Mouse (Mus musculus) left cerebral cortex, adult 8-10 months (tissue): Measurements from ENCODE around the gene Ppargc1a. TPM values are rescaled to one million over a fixed set of nuclear protein-coding genes. Genes with fewer than 3 reads are reported as not detected.

Experiments
- DNase-seq, 2 experiments: peaks; one replicate each; pipeline ENCODE4 v3.0.0; 2022; ENCODE audit warnings: low spot score in 2 of 2
- total RNA-seq, 4 experiments: library from RNA; stranded (reverse); gene quantifications; 2 replicates each; pipeline ENCODE4 v1.2.4; 2022

The Ppargc1a gene
- total RNA-seq, 4 experiments from 2014 or later, result 48.9 to 61.7 (median 54.2) TPM

- DNase-seq, result no peak
Measured at GRCm38 (mm10) chr5:51553251-51553650, 14.3 kb downstream of the Ppargc1a start.

DNA sequence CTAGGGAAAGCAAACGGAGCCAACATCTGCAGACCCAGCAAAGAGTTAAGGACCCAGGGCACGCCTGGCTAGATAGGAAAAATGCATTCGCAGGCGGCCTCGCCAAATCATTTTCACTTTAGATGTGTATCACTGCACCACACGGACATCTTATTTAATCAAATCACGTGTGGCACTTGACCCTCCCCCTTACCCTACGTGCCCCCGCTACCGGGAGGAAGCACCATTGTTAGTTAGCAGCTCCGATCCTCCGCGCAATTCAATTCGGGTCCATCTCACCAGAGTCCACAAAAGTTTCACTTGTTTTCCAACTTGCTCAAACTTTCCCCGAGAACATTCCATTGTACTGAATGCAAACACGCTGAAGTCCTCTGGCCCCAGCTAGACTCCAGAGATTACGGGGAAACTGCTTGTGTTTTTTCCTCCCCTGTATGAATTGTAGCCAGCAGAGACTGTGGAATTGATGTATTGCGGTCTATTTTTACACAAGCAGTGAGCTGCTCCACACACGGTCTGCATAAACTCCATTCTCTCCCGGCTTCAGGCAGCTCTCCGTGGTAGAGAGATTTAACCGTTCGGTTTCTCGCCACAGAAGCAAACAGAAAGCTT, 14.9 kb downstream of the Ppargc1a start:
- DNase-seq, result no peak

GRCm38 (mm10) chr5:51551852-51552482, 15.6 kb downstream of the Ppargc1a start:
- DNase-seq, result no peak

- no peak for DNase-seq
Measured at GRCm38 (mm10) chr5:51547442-51548035, 20.0 kb downstream of the Ppargc1a start.

DNA sequence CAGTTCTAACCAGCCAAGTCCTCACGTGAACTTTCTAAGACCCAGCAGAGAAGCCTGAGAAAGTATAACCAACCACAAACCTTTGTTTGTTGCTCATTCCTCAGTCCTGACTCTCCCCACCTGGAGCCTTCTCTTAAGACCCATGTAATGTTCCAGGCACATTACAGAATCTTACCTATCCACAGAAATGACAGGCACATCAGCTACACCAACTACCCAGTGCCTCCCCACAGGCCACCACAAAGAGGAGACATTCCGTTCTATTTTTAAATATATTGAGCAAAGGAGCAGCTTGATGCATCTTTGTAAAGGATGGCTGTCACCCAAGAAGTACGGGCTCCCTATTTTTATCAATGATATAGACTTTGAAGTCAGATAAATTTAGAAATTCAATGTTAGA, 20.7 kb downstream of the Ppargc1a start:
- no peak for DNase-seq

DNA sequence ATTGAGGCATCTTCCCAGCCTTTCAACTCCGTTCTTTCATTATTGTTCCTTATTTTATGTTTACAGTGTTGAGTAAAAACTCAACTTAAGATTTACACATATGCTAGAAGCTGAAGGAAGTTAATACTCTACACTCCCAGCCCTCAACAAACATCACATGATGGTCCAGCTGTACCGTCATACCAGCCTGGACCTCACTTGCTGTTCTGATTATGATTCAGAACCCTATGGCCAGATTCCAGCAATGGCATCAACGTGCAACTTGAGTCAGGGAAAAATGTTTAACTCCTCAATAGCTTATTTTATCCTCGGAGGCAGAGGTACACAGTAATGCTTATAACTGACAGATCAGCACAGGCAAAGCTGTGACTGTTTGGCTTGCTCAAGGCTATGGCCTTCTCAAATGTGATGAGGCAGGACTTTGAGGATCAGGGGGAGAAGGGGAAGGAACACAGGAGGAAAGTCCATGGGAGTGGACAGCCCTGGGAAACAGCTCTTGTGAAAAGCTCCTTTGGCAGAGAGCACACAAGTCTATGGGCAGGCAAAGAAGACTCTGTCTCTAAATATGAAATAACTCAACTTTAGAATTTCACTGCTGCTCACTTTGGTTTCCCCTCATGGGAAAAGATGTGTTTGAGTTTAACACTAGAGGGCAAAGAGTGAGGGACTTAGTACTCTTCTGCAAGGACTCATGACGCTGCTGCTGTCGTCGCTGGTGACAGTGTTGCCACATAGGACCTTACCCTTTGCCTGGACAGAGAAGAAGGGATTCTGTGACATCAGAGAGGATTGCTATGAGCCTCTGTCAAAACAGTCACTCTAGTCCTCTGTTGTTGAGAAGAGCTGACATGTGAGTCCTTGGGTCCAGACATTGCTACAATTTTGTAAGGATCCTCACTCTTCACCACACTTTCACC, 22.1 kb downstream of the Ppargc1a start:
- DNase-seq, result no peak

DNA sequence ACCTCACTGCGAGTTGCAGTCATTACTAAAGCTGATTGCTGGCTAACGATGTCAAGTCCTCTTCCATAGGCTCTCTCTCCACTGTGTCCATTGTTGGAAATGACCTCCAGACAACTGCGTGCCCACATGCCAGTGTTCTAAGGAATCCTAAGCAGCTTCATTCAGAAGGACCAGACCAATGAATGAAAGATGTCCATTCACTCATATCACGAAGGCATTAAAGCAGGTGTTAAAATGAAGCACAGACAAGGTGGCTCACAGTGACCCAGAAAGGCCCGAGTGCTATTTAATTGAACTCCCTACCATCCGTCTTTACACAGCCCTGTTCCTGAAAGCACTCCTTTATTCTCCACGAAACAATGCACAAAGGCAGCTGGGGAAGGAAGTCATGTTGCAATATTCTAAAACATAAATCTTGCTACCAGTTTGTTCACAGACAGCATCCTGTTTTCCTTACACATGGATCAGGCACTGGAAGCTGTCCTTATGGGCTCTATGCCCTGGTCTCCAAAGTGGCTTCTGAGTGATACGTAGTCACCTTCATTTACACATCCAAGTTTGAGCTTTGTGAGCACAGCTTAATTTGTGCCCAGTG, 23.3 kb downstream of the Ppargc1a start:
- DNase-seq, result no peak

GRCm38 (mm10) chr5:51541557-51541956, 26.0 kb downstream of the Ppargc1a start:
- no peak for DNase-seq

GRCm38 (mm10) chr5:51540816-51541215, 26.7 kb downstream of the Ppargc1a start:
- no peak for DNase-seq

DNA sequence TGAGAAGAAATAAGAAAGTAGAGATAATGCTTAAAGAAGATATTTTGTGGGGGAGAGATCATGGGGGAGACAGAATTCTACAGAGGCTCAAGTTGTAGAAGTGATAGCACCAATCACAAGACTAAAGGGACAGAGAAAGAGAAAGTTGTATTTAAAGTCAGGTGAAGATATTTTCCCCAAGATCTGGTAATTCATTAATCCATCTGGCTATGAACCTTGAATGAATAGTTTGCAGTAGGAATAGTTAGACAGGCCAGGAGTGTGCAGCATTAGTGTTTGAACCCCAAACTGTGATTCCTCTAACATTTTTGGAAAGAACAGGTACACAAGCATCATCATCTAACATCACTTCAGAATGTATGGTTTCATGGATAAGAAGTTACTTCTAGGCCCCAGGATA, 28.0 kb downstream of the Ppargc1a start:
- DNase-seq, result no peak

GRCm38 (mm10) chr5:51538319-51538718, 29.2 kb downstream of the Ppargc1a start:
- no peak for DNase-seq

- DNase-seq, result no peak
Measured at GRCm38 (mm10) chr5:51537646-51538030, 29.9 kb downstream of the Ppargc1a start.

DNA sequence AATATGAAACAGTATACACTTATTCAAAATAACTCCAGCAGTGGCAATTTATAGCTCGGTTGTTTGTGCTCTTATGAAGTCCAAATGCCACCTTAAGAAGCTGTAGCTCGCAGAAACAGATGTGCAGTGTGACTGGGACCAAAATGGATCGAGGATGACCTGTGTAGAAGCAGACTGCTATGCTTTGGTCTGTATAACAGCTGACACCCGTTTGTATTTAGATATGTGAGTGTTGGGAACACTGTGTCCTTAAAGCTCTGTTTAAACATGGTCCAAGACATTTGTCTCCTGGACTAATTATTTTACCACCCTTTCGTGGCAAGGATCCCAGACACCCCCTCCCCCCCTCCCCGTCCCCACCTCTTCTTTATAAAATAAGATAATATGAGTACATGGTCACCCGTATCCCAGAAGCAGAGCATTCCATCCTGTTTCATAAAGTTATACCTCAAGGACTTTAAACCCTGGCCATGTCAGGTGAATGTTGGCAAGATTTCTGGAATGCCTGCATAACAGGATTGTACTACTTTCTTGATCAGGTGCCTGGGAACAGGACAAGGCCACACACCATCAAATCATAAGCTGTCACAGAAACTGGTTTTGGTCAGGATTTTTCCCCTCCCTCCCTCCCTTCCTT, 30.4 kb downstream of the Ppargc1a start:
- DNase-seq, result no peak

DNA sequence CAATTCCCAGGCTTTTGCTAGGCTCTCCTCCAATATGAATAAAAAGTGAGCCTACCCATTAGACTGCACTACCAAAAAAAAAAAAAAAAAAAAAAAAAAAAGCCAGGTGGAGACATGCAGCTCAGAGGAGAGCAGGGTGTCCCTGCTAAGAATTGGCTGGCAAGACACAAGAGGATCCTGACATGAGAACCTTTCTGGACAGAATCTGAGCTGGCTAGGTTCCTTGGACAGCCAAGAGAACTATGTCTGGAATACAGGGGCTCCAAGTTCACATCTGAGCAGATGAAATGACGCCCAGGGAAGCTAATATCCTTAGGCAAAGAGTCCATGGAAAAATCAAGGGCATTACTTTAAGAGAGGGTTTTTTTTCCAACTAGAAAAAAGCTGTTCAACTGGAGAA, 33.1 kb downstream of the Ppargc1a start:
- no peak for DNase-seq

DNA sequence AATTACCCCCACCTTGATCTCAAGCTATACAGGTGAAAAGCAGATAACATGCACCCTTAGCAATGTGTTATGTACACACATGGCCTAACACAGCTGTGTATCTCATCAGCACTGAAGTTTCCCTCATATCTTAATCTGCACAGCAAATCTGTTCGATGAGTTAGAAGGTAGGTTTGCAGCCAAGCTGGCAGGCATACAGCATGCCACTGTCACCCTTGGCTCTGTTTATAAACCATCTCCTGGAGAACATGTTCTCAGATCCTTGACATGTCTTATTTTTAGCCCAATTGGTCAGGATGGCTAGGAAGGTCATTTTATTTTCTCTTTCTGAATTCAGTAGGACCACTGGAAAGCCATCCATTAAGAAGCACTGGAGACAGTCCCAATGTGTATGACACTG, 36.2 kb downstream of the Ppargc1a start:
- no peak for DNase-seq

DNA sequence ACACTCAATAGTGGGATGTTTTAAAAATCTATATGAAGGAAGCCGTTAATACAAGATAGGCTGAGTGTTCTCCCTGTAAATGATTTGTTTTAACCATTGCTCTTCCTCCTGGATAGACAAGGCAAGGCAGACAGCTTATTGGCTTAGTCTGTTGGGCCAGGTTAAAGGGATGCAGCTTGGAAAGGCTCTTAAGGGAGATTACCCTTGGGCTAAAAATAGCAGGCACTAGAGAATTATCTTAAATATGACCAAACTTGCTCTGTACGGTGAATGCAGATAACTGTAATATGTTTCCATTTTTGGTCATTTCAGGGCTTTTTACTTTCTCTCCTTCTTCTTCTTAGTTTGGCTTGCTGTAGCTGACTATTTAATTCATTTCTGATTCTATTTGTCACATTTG, 38.1 kb downstream of the Ppargc1a start:
- no peak for DNase-seq

- no peak for DNase-seq
Measured at GRCm38 (mm10) chr5:51528165-51528498, 39.4 kb downstream of the Ppargc1a start.

DNA sequence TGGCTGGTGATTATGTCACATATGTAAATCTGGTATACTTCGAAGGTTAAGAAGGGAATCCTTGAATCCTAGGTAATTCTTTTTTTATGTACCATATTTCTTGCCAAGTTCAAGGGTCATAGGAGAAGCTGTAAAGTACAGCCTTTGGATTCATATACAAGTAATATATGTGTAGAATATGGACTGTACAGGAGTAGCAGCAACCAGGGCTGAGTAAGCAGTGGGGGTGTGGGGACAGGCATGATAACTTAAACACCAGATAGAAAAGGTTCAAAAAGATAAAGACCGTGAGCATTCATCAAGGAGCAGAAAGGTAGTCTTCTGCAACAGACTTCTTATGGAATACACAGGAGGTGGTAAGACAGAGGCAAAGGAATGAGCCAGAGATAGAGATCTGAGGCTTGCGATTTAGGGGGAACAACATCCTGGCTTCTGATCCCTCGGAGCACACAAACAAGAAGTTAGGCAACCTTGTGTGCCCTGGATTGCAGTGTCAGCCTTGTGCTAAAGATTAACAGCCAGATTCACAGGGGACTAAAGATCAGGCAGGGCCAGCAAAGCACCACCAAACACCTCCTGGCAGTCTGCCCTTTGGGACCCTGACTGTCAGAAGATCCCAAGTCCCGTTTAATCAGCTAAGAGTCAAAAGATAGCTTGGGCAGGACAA, 39.9 kb downstream of the Ppargc1a start:
- DNase-seq, result no peak

GRCm38 (mm10) chr5:51525858-51526257, 41.7 kb downstream of the Ppargc1a start:
- no peak for DNase-seq

DNA sequence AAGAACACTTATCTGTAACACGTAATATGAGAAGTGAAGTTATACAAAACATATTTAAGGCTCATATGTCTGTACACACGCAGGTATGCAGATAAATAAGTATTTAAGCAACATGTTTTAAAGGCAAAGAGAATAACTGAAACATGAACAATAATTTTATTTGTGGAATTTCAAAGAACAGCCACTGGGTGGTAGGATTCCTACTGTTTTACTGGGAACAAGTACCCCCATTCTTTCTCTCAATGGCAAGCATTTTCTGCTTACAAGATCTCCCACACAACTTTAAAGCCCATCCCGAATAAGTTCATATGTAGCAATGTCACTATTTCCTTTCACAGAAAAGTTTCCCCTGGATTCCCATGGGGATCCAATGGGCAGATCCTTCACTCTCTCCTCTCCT, 46.7 kb downstream of the Ppargc1a start:
- DNase-seq, result no peak
